In genomic region chr3:72976602-72977001, GRCm38 (mm10) we compare ENCODE assay signal across 26 mouse cellular contexts. TPM values are rescaled to one million over a fixed set of nuclear protein-coding genes. Genes with fewer than 3 reads are reported as not detected.
DNase-seq lines count a peak whose midpoint lies in the region; ATAC-seq and TF ChIP-seq lines count a peak whose summit lies in the region.
"Had no signal": no experiment of that assay in that cellular context is flagged by ENCODE, and none has a peak within 500 bp of the region (broad histone marks: within the 10 kb centered on the region; RNA-seq: fewer than 3 reads in every experiment).

No protein-coding gene starts in this region.

- no peak overlapping the region for H3K4me3 ChIP-seq in limb, embryonic 14.5 days (replicated peaks; ENCODE audit: low read length)
- H3K4me3 ChIP-seq in limb, embryonic 10.5 days = no peak overlapping the region
- H3K4me3 ChIP-seq in intestine, postnatal 0 days (ENCODE audit: low read depth, low read length) = no peak overlapping the region
- H3K4me3 ChIP-seq in liver, embryonic 11.5 days (ENCODE audit: low read depth, low read length) = no peak overlapping the region
- H3K4me3 ChIP-seq: forebrain, embryonic 12.5 days; heart, embryonic 13.5 days; hindbrain, embryonic 15.5 days; left cerebral cortex, adult 2 months; liver, embryonic 13.5 days; lung, embryonic 15.5 days; midbrain, embryonic 12.5 days; neural tube, embryonic 12.5 days had no signal

- H3K4me1 ChIP-seq in limb, embryonic 14.5 days (ENCODE audit: control insufficient read depth, insufficient read depth, low read length) = no peaks in the 10 kb centered on the region
- H3K4me1 ChIP-seq in limb, embryonic 10.5 days = no peaks in the 10 kb centered on the region
- H3K4me1 ChIP-seq in intestine, postnatal 0 days (replicated peaks; ENCODE audit: control insufficient read depth, insufficient read depth, low read length) = no peaks in the 10 kb centered on the region
- no peaks in the 10 kb centered on the region for H3K4me1 ChIP-seq in liver, embryonic 11.5 days (replicated peaks; ENCODE audit: control insufficient read depth, insufficient read depth, low read length)
- H3K4me1 ChIP-seq: forebrain, embryonic 12.5 days; heart, embryonic 13.5 days; hindbrain, embryonic 15.5 days; liver, embryonic 13.5 days; lung, embryonic 15.5 days; midbrain, embryonic 12.5 days; neural tube, embryonic 12.5 days had no signal

- H3K9ac ChIP-seq in limb, embryonic 14.5 days (ENCODE audit: low read depth, low read length, severe bottlenecking) = no peak overlapping the region
- no peak overlapping the region for H3K9ac ChIP-seq in intestine, postnatal 0 days (ENCODE audit: low read depth, low read length)
- H3K9ac ChIP-seq in liver, embryonic 11.5 days (ENCODE audit: low read depth, low read length) = no peak overlapping the region
- H3K9ac ChIP-seq: forebrain, embryonic 12.5 days; heart, embryonic 13.5 days; hindbrain, embryonic 15.5 days; liver, embryonic 13.5 days; lung, embryonic 15.5 days; midbrain, embryonic 12.5 days; neural tube, embryonic 12.5 days had no signal

- H3K36me3 ChIP-seq in limb, embryonic 14.5 days (ENCODE audit: control insufficient read depth, insufficient read depth, low read length) = no peaks in the 10 kb centered on the region
- H3K36me3 ChIP-seq in limb, embryonic 10.5 days = no peaks in the 10 kb centered on the region
- no peaks in the 10 kb centered on the region for H3K36me3 ChIP-seq in intestine, postnatal 0 days (ENCODE audit: control insufficient read depth, insufficient read depth)
- no peaks in the 10 kb centered on the region for H3K36me3 ChIP-seq in liver, embryonic 11.5 days (ENCODE audit: control insufficient read depth, insufficient read depth, low read length)
- H3K36me3 ChIP-seq: forebrain, embryonic 12.5 days; heart, embryonic 13.5 days; hindbrain, embryonic 15.5 days; liver, embryonic 13.5 days; lung, embryonic 15.5 days; midbrain, embryonic 12.5 days; neural tube, embryonic 12.5 days had no signal

- H3K9me3 ChIP-seq in limb, embryonic 14.5 days (ENCODE audit: control insufficient read depth, low read length) = no peaks in the 10 kb centered on the region
- no peaks in the 10 kb centered on the region for H3K9me3 ChIP-seq in limb, embryonic 10.5 days (replicated peaks)
- H3K9me3 ChIP-seq in intestine, postnatal 0 days (ENCODE audit: control insufficient read depth) = no peaks in the 10 kb centered on the region
- H3K9me3 ChIP-seq in liver, embryonic 11.5 days (ENCODE audit: control insufficient read depth, low read length) = no peaks in the 10 kb centered on the region
- H3K9me3 ChIP-seq: forebrain, embryonic 12.5 days; heart, embryonic 13.5 days; hindbrain, embryonic 15.5 days; liver, embryonic 13.5 days; lung, embryonic 15.5 days; midbrain, embryonic 12.5 days; neural tube, embryonic 12.5 days had no signal

- WGBS in limb, embryonic 14.5 days = 23% methylated on average over 3 of the region's 3 CpGs
- WGBS in limb, embryonic 10.5 days = 38% methylated on average over 3 of the region's 3 CpGs
- WGBS in intestine, postnatal 0 days = 24% methylated on average over 3 of the region's 3 CpGs
- WGBS in liver, embryonic 11.5 days = 66% methylated on average over 3 of the region's 3 CpGs

- peak; percentile 4 for DNase-seq in limb, embryonic 14.5 days (ENCODE audit: low spot score)
- no peak for DNase-seq in limb, embryonic 10.5 days (ENCODE audit: low spot score)
- DNase-seq in adrenal gland, adult 2 months = peak; percentile 37
- DNase-seq in adrenal gland, postnatal 25 days = peak; percentile 5
- DNase-seq in spleen, postnatal 36 days (ENCODE audit: low spot score in 2 of 2) = no peak
- DNase-seq in liver, embryonic 11.5 days (ENCODE audit: low spot score) = no peak
- DNase-seq: gastrocnemius, postnatal 10 days; heart, adult 11 months; kidney, adult 18-20 months; kidney, postnatal 36 days; layer of hippocampus, adult 9-11 months; liver, embryonic 13.5 days; right cerebral cortex, postnatal 25 days; thymus, adult 2 months had no signal

- H3K27me3 ChIP-seq in limb, embryonic 14.5 days (ENCODE audit: control insufficient read depth, insufficient read depth, low read length) = no peaks in the 10 kb centered on the region
- no peaks in the 10 kb centered on the region for H3K27me3 ChIP-seq in limb, embryonic 10.5 days (ENCODE audit: low read depth, poor library complexity, severe bottlenecking)
- H3K27me3 ChIP-seq in intestine, postnatal 0 days (replicated peaks; ENCODE audit: control insufficient read depth, insufficient read depth, low read length) = no peaks in the 10 kb centered on the region
- no peaks in the 10 kb centered on the region for H3K27me3 ChIP-seq in liver, embryonic 11.5 days (replicated peaks; ENCODE audit: control insufficient read depth, insufficient read depth, low read length)
- H3K27me3 ChIP-seq: forebrain, embryonic 12.5 days; heart, embryonic 13.5 days; hindbrain, embryonic 15.5 days; liver, embryonic 13.5 days; lung, embryonic 15.5 days; midbrain, embryonic 12.5 days; neural tube, embryonic 12.5 days had no signal

- TF ChIP-seq CTCF in intestine, postnatal 0 days (IDR thresholded peaks at IDR 0.05; ENCODE audit: low read depth) = peak; percentile 32; the same call in 1 of the 2 replicates

- no peak for TF ChIP-seq POLR2A in limb, embryonic 14.5 days (IDR thresholded peaks at IDR 0.05; ENCODE audit: borderline replicate concordance, extremely low read depth, insufficient read depth, insufficient read length)

- no peak for ATAC-seq in limb, embryonic 14.5 days (ENCODE audit: low FRiP score, low read depth)
- peak; percentile 43 for ATAC-seq in intestine, postnatal 0 days
- no peak for ATAC-seq in liver, embryonic 11.5 days (replicated peaks; ENCODE audit: low FRiP score)

- H3K4me2 ChIP-seq in limb, embryonic 14.5 days (replicated peaks; ENCODE audit: low read depth, low read length, severe bottlenecking) = no peak overlapping the region
- no peak overlapping the region for H3K4me2 ChIP-seq in intestine, postnatal 0 days (replicated peaks; ENCODE audit: low read depth)
- H3K4me2 ChIP-seq in liver, embryonic 11.5 days = no peak overlapping the region
- H3K4me2 ChIP-seq: forebrain, embryonic 12.5 days; heart, embryonic 13.5 days; hindbrain, embryonic 15.5 days; liver, embryonic 13.5 days; lung, embryonic 15.5 days; midbrain, embryonic 12.5 days; neural tube, embryonic 12.5 days had no signal

- no peak overlapping the region for H3K27ac ChIP-seq in limb, embryonic 14.5 days (replicated peaks; ENCODE audit: low read depth, low read length)
- no peak overlapping the region for H3K27ac ChIP-seq in limb, embryonic 10.5 days
- H3K27ac ChIP-seq in intestine, postnatal 0 days (ENCODE audit: low read depth, low read length) = no peak overlapping the region
- H3K27ac ChIP-seq in liver, embryonic 11.5 days (ENCODE audit: low read depth, low read length) = no peak overlapping the region
- H3K27ac ChIP-seq: forebrain, embryonic 12.5 days; heart, embryonic 13.5 days; hindbrain, embryonic 15.5 days; left cerebral cortex, adult 2 months; liver, embryonic 13.5 days; lung, embryonic 15.5 days; macrophage; midbrain, embryonic 12.5 days; neural tube, embryonic 12.5 days had no signal

RNA-seq across cellular contexts. Expression of gene Sis, which starts 8.9 kb away (rescaled TPM):
- not detected in 2 replicates for polyA plus RNA-seq in limb, embryonic 14.5 days (2012; rRNA removed)
- not detected in 2 replicates for polyA plus RNA-seq in limb, embryonic 14.5 days (2014; fragmentation: Nextera tagmentation; extraction: Ambion mirVana)
- polyA plus RNA-seq in limb, embryonic 10.5 days (2016; fragmentation: Nextera tagmentation; extraction: Ambion mirVana) = not detected in 2 replicates
- not detected for total RNA-seq in adrenal gland, adult 2 months (2021)
- not detected in 2 replicates for polyA plus RNA-seq in adrenal gland, adult 2 months (2012; rRNA removed)
- total RNA-seq in adrenal gland, postnatal 25 days (2021) = not detected in 2 replicates
- 2.8 and 3.1 TPM in 2 replicates for polyA plus RNA-seq in intestine, postnatal 0 days (2015; fragmentation: Nextera tagmentation; extraction: Ambion mirVana)
- polyA plus RNA-seq in liver, embryonic 11.5 days (2014; fragmentation: Nextera tagmentation; extraction: Ambion mirVana) = not detected in 2 replicates
- total RNA-seq: gastrocnemius, postnatal 10 days; heart, postnatal 25 days had no signal
- polyA plus RNA-seq: forebrain, embryonic 12.5 days; heart, embryonic 13.5 days; hindbrain, embryonic 15.5 days; limb, embryonic 11.5 days; liver, embryonic 13.5 days; lung, embryonic 15.5 days; macrophage; midbrain, embryonic 12.5 days; neural tube, embryonic 12.5 days; spleen, adult 2 months had no signal

Comparison
In these comparisons a context has a peak if more than half of its experiments do, and no peak if none do; other contexts are left out.
1. DNase-seq: peak in limb, embryonic 14.5 days (single experiment), adrenal gland, adult 2 months (single experiment) and adrenal gland, postnatal 25 days (single experiment); none in limb, embryonic 10.5 days (single experiment), spleen, postnatal 36 days (0 of 2) and liver, embryonic 11.5 days (single experiment).